Mouse (Mus musculus): ENCODE measurements around the gene Pym1. TPM values are rescaled to one million over a fixed set of nuclear protein-coding genes. Genes with fewer than 3 reads are reported as not detected.
A peak's percentile ranks its signal among the peaks of the same experiment; 100 is the strongest.

Pym1 gene
- total RNA-seq, 1 experiment, result 78.6 TPM

DNA sequence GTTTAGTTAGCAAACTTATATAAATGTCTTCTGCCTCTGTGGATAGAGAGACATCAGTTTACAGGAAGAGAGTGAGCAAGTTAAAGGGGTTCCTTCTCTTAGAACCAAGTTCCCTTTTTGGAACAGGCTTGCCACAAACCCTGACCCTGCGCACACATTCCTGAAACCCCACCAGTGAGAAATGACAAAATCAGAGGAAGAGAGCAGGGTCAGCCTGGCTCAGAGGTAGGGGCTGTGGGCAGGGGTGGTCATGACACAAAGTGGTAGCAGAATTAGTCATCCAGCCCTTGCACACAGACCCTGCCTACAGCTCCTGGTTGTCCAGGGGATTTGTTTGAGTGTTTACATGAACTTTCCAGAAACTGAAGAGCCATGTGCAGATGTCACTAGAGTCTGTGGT lies 32.5 kb downstream of the Pym1 start:
- no peak for DNase-seq (ENCODE audit: low read depth, low spot score)
- Histone ChIP-seq H3K9ac (ENCODE audit: insufficient read depth, low read depth, low read length, poor library complexity, severe bottlenecking) (no peak overlapping the region), H3K36me3 (ENCODE audit: control insufficient read depth, insufficient read depth, low read length, poor library complexity, severe bottlenecking) (no peaks in the 10 kb centered on the region), H3K9me3 (ENCODE audit: control insufficient read depth, insufficient read depth, low read depth, low read length) (0 out of 2 replicates have a peak, but pooled peaks cover 1% of the 10 kb centered on the region), H3K4me1 (ENCODE audit: control insufficient read depth in 2 of 2, insufficient read depth in 2 of 2, low read length in 2 of 2, poor library complexity in 1 of 2) (no peaks in the 10 kb centered on the region), H3K27ac (ENCODE audit: insufficient read depth, low read depth, low read length, poor library complexity, severe bottlenecking) (no peak overlapping the region), H3K4me3 (ENCODE audit: insufficient read depth in 1 of 2, low read depth in 1 of 2, low read length in 2 of 2, poor library complexity in 1 of 2, severe bottlenecking in 1 of 2) (no peak overlapping the region)
- no peak for TF ChIP-seq CHD2 (IDR thresholded peaks at IDR 0.05; ENCODE audit: low read depth, low read length)
- TF ChIP-seq MAFK (IDR thresholded peaks at IDR 0.05; ENCODE audit: insufficient read depth, low read depth, low read length), result no peak
- in situ Hi-C loops (cut with MboI; ENCODE audit: low sequenced_read_pairs in 2 of 2, unreplicated experiment in 2 of 2), result no loop called here

DNA sequence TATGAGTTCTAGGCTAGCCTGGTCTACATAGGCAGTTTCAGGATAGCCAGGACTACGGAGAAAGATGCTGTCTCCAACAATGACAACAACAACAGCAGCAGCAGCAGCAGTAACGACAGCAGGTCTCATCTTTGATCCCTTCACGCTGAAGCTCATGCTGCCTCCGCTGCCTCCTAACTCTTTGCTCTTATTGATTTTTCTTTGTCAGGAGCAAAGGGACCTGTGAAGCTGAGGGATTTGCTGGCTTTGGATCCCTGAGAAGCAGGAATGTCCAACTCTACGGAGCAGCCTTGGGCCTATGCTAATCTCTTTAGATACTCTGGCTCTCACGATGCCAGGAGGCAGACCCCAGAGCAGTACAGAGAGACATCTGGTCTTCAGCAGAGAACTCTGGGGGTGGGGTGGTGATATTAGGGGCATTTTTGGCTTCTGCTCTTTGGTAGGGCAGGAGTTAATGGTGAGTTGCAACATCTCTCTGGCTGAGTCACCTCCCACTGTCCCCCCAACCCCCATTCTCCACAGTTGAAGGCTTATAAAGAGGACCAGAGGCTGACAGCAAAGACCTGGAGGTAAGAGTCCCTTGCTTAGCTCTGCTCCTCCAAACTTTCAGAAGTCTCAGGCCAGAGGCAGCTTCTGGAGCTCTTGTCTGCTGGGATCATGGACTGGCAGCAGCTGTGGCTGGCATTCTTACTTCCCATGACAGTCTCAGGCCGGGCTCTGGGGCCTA lies 42.9 kb downstream of the Pym1 start, which contains the start of gene Mmp19:
Mmp19 (plus strand) TSS at position 513 of the 727 bp plus-strand sequence.
- no peak for DNase-seq (ENCODE audit: low read depth, low spot score)
- Histone ChIP-seq H3K9me3 (ENCODE audit: control insufficient read depth, insufficient read depth, low read depth, low read length) (no peaks in the 10 kb centered on the region), H3K9ac (ENCODE audit: insufficient read depth, low read depth, low read length, poor library complexity, severe bottlenecking) (no peak within 1 kb of the TSS), H3K4me1 (ENCODE audit: control insufficient read depth in 2 of 2, insufficient read depth in 2 of 2, low read length in 2 of 2, poor library complexity in 1 of 2) (no peaks in the 10 kb centered on the region; a peak in 2 of 4 replicates), H3K27ac (ENCODE audit: insufficient read depth, low read depth, low read length, poor library complexity, severe bottlenecking) (no peak within 1 kb of the TSS), H3K4me3 (ENCODE audit: insufficient read depth in 1 of 2, low read depth in 1 of 2, low read length in 2 of 2, poor library complexity in 1 of 2, severe bottlenecking in 1 of 2) (no peak within 1 kb of the TSS), H3K36me3 (ENCODE audit: control insufficient read depth, insufficient read depth, low read length, poor library complexity, severe bottlenecking) (no peaks in the 10 kb centered on the region)
- no peak for TF ChIP-seq MAFK (IDR thresholded peaks at IDR 0.05; ENCODE audit: insufficient read depth, low read depth, low read length)
- no peak for TF ChIP-seq CHD2 (IDR thresholded peaks at IDR 0.05; ENCODE audit: low read depth, low read length)
- no peak for TF ChIP-seq ZC3H11A (IDR thresholded peaks at IDR 0.05; ENCODE audit: borderline replicate concordance, low read depth, low read length)
- no peak for TF ChIP-seq ZNF384 (IDR thresholded peaks at IDR 0.05; ENCODE audit: low read depth, low read length)
- in situ Hi-C loops (cut with MboI; ENCODE audit: low sequenced_read_pairs in 2 of 2, unreplicated experiment in 2 of 2), result no loop called here

DNA sequence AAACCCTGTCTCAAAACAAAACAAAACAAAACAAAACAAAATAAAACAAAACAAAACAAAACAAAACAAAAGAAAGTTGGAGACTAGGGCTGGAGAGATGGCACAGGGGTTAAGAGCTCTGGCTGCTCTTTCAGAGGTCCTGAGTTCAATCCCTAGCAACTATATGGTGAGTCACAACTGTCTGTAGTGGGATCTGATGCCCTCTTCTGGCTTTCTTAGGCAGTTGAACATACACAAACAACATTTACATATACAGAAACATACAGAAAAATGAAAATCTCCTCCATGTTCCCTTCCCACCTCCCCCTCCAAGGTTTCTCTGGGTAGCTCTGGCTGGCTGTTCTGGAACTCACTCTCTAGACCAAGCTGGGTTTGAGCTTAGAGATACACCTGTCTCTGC lies 44.4 kb downstream of the Pym1 start:
- no peak for DNase-seq (ENCODE audit: low read depth, low spot score)
- Histone ChIP-seq H3K4me3 (ENCODE audit: insufficient read depth in 1 of 2, low read depth in 1 of 2, low read length in 2 of 2, poor library complexity in 1 of 2, severe bottlenecking in 1 of 2) (no peak overlapping the region), H3K9me3 (ENCODE audit: control insufficient read depth, insufficient read depth, low read depth, low read length) (no peaks in the 10 kb centered on the region), H3K9ac (ENCODE audit: insufficient read depth, low read depth, low read length, poor library complexity, severe bottlenecking) (no peak overlapping the region), H3K27ac (ENCODE audit: insufficient read depth, low read depth, low read length, poor library complexity, severe bottlenecking) (no peak overlapping the region), H3K36me3 (ENCODE audit: control insufficient read depth, insufficient read depth, low read length, poor library complexity, severe bottlenecking) (no peaks in the 10 kb centered on the region), H3K4me1 (ENCODE audit: control insufficient read depth in 2 of 2, insufficient read depth in 2 of 2, low read length in 2 of 2, poor library complexity in 1 of 2) (no peaks in the 10 kb centered on the region; a peak in 2 of 4 replicates)
- in situ Hi-C loops (cut with MboI; ENCODE audit: low sequenced_read_pairs in 2 of 2, unreplicated experiment in 2 of 2), result no loop called here
- TF ChIP-seq ZNF384 (IDR thresholded peaks at IDR 0.05; ENCODE audit: low read depth, low read length) (no peak), CHD2 (IDR thresholded peaks at IDR 0.05; ENCODE audit: low read depth, low read length) (no peak), MAFK (IDR thresholded peaks at IDR 0.05; ENCODE audit: insufficient read depth, low read depth, low read length) (no peak), ZC3H11A (IDR thresholded peaks at IDR 0.05; ENCODE audit: borderline replicate concordance, low read depth, low read length) (no peak), HCFC1 (IDR thresholded peaks at IDR 0.05; ENCODE audit: borderline replicate concordance, insufficient read depth, low read length) (no peak)

DNA sequence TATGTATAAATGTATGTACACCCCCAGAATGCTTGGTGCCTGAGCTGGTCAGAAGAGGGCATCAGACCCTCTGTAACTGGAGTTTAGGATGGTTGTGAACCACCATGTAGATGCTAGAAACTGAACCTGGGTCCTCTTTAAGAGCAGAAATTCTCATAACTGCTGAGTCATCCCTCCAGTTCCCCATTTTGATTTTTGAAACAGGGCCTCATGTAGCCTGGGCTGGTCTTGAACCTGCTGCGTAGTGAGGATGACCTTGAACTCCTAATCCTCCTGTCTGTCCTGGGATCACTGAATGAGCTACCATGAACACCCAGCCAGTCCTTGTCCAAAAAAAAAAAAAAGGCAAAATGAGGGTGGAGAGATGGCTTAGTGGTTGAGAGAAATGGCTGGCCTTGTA lies 45.6 kb downstream of the Pym1 start:
- Histone ChIP-seq H3K4me3 (ENCODE audit: insufficient read depth in 1 of 2, low read depth in 1 of 2, low read length in 2 of 2, poor library complexity in 1 of 2, severe bottlenecking in 1 of 2) (no peak overlapping the region), H3K36me3 (ENCODE audit: control insufficient read depth, insufficient read depth, low read length, poor library complexity, severe bottlenecking) (no peaks in the 10 kb centered on the region), H3K27ac (ENCODE audit: insufficient read depth, low read depth, low read length, poor library complexity, severe bottlenecking) (no peak overlapping the region), H3K4me1 (ENCODE audit: control insufficient read depth in 2 of 2, insufficient read depth in 2 of 2, low read length in 2 of 2, poor library complexity in 1 of 2) (no peaks in the 10 kb centered on the region; a peak in 2 of 4 replicates), H3K9me3 (ENCODE audit: control insufficient read depth, insufficient read depth, low read depth, low read length) (no peaks in the 10 kb centered on the region), H3K9ac (ENCODE audit: insufficient read depth, low read depth, low read length, poor library complexity, severe bottlenecking) (no peak overlapping the region)
- in situ Hi-C loops (cut with MboI; ENCODE audit: low sequenced_read_pairs in 2 of 2, unreplicated experiment in 2 of 2), result no loop called here
- TF ChIP-seq CHD2 (IDR thresholded peaks at IDR 0.05; ENCODE audit: low read depth, low read length), result no peak
- 0 out of 2 replicates have a peak, but pooled peaks have one; percentile 42 for TF ChIP-seq MAFK (IDR thresholded peaks at IDR 0.05; ENCODE audit: insufficient read depth, low read depth, low read length)
- no peak for DNase-seq (ENCODE audit: low read depth, low spot score)

DNA sequence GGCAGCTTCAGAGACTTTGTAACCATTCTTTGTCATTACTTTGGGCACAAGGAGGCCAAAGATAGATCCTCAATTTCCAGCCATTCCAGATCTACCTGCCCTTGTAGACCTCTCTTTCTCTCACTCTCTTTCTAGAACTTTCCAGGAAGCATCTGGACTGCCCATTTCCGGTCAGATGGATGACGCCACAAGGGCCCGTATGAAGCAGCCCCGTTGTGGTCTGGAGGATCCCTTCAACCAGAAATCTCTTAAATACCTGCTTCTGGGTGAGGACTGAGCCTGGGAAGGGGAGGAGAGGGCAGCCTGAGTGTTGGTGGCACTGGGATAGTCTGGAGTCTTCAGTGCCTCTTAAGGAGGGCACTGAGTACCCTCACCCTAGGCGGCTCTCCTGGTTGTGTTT lies 46.7 kb downstream of the Pym1 start:
- no peak overlapping the region for H3K4me3 ChIP-seq (ENCODE audit: insufficient read depth in 1 of 2, low read depth in 1 of 2, low read length in 2 of 2, poor library complexity in 1 of 2, severe bottlenecking in 1 of 2)
- H3K9me3 ChIP-seq (ENCODE audit: control insufficient read depth, insufficient read depth, low read depth, low read length), result no peaks in the 10 kb centered on the region
- DNase-seq (ENCODE audit: low read depth, low spot score), result no peak
- TF ChIP-seq ZC3H11A (IDR thresholded peaks at IDR 0.05; ENCODE audit: borderline replicate concordance, low read depth, low read length) (no peak), CHD2 (IDR thresholded peaks at IDR 0.05; ENCODE audit: low read depth, low read length) (no peak), ZNF384 (IDR thresholded peaks at IDR 0.05; ENCODE audit: low read depth, low read length) (no peak), HCFC1 (IDR thresholded peaks at IDR 0.05; ENCODE audit: borderline replicate concordance, insufficient read depth, low read length) (no peak), MAFK (IDR thresholded peaks at IDR 0.05; ENCODE audit: insufficient read depth, low read depth, low read length) (no peak)
- no peak overlapping the region for H3K9ac ChIP-seq (ENCODE audit: insufficient read depth, low read depth, low read length, poor library complexity, severe bottlenecking)
- no peak overlapping the region for H3K27ac ChIP-seq (ENCODE audit: insufficient read depth, low read depth, low read length, poor library complexity, severe bottlenecking)
- H3K4me1 ChIP-seq (ENCODE audit: control insufficient read depth in 2 of 2, insufficient read depth in 2 of 2, low read length in 2 of 2, poor library complexity in 1 of 2), result no peaks in the 10 kb centered on the region; a peak in 2 of 4 replicates
- no peaks in the 10 kb centered on the region for H3K36me3 ChIP-seq (ENCODE audit: control insufficient read depth, insufficient read depth, low read length, poor library complexity, severe bottlenecking)
- in situ Hi-C loops (cut with MboI; ENCODE audit: low sequenced_read_pairs in 2 of 2, unreplicated experiment in 2 of 2), result no loop called here
